Mouse (Mus musculus) cerebellum, postnatal 4 days (tissue): ENCODE measurements at regions not wholly inside any gene's neighbourhood (a gene's known extent, or its start where the extent isn't known, plus 50 kb on each side); places are given as distances from the start of the nearest gene placed in this dataset.
A peak's percentile ranks its signal among the peaks of the same experiment; 100 is the strongest.
"Not testable (repeated sequence)": the region's sequence is repeated elsewhere in the genome, so short reads cannot be mapped to it uniquely, and the experiment has no call there.

Source experiments
- DNase-seq, 2 experiments: peaks; one replicate each; pipeline ENCODE4 v3.0.0; 2022; ENCODE audit warnings: low spot score in 2 of 2, mixed read lengths in 1 of 2

DNA sequence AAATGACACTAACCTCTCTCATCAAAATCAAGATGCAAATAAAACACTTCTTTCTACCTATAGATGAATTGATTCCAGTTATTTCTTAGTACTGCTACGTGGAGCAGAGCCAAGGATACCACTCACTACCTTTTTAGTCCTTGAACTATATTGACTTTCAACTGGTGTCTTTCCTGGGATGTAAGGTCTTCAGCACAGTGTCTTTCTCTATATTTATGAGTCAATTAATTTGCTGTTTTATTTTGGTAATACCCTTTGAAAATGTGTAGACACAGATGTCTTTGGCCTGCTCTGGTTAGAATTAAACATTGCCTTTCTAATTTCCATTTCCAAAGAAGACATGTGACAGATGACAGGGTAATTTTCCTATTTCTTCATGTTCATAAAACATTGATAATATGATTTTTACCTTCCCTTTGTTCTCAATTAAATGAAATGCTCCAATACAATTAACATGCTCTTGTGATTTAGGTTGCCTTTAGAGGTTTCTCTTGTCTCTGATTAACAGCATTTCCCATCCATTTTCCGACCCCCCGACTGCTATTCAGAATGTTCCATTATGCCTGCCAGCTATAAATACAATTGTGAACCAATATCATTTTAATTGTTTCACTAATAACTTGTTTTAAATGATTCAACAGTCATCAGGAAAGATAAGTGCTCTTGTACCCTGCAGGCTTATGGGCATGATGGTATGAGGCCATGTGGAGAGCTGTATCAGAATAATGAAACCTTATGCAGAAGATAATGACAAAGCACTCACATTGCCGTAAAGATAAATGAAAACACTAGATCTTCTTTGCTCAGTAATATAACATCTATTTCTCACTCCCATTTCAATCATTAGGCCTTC is 266.2 kb upstream of the 1700008P02Rik start:
- no peak for DNase-seq

DNA sequence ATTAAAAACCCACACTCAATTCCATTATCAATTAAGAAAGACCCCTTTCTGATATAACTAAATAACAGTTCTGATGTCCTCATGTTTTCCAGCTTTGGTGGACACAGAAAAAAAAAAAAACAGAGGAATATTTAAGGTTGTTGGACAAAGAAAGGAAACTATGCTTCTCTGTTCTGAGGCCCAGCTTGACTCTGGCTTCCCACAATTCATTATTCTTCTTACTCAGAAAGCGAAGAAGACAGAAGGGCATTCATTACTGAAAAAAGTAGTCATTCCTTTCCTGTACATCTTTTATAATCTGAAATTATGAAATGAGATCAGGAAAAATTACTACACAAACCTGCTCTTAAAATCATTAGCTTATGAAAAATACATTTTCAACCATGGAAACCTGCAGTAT is 263.2 kb upstream of the 1700008P02Rik start:
- DNase-seq = no peak

DNA sequence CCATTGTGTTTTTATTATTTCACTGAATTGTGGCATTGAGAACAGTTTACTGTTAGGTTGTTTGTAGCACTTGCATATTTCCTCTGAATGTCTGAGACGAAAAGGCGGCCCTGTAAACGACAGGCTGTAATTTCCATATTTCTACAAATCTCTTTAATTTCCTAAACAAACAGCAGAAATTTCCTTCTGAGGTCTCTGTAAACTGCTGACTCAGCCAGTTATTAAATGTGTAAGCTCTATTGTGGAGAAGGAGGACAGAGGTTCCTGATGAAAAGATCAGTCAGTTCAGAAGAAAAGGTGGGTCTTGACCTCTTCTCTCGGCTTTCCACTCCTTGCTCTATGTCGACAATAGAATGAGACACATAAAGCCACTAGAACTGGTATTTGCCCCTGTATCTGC is 256.0 kb upstream of the 1700008P02Rik start:
- no peak for DNase-seq

DNA sequence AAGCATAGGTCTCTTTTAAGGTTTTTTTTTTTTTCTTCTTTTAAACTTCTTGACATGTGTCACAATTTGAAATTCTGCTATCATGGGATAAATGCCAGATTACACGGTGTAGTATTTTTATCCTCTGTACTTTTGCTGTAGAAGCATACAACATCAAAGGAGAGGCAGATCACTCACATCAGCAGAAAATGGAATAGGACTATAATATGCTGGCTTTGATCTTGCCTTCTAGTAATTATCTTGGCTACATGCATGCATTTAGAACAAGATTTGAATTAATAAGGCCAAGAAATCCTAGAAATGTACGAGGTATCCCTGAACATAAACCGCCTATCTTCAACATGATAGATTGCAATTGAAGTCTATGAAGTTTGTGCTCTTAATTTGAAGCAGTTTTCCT is 251.9 kb upstream of the 1700008P02Rik start:
- no peak for DNase-seq

DNA sequence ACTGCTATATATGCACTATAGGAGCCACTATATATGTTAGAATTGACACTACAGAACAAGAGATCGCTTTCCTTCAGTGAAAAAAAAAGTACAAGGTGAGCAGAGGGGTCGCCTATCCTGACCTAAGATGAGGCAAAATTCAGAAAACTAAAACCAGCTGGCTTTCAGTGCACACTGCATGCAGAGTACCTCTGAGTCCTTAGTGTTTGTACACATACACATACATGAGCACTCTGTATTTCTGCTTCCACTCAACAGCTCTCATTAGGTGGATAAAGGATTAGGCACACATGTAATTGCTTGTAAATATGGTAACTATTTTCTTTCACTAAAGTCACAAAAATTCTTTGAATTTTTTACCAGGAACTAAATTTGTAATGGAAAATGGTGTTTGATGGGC is 251.5 kb upstream of the 1700008P02Rik start:
- no peak for DNase-seq

DNA sequence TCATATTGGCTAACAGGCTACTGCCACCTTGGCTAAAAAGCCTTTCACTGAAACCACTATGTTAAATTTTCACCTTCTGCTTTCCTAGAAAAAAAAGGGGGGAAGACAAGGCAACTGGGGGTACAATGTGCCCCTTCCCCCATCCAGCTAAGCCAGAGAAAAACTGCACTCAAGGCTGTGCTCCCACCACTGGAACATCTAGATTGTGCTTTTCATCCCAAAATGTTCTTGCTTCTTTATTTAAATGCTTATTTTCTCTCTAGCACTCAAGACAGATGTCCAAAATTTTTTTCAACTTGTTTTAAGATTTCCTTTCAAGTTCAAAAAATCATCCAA is 245.9 kb upstream of the 1700008P02Rik start:
- no peak for DNase-seq

DNA sequence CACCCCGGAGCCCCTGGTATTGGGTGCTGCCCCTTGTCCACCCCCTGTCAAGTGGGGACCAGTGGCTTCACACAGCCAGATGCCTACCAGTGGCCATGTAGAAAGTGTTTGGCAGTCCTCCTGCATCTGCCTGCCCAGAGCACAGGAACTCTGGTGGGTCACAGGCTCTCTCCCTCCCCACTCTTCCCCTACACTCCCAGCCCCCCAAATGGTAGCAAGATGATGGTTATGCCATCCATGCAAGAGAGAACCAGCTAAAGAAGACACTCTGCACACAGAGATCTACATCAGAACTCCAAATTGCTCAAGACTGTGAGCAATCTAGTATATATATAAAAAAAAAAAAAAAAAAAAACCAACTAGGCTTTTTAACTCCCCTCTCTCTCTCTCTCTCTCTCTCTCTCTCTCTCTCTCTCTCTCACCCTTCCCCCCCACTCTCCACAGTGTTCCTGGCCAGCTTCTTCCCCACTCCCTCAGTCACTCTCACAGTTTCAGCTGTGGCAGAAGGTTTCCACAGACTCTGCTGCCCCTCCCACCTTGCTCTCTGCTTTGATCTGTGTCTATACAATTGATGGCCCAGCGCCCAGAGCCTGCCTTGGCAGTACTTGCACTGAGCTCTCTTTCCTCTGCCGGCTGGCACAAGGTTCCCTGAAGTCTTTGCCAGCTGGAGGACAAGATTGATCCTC is 245.4 kb upstream of the 1700008P02Rik start:
- peak; percentile 31 to 65 for DNase-seq

DNA sequence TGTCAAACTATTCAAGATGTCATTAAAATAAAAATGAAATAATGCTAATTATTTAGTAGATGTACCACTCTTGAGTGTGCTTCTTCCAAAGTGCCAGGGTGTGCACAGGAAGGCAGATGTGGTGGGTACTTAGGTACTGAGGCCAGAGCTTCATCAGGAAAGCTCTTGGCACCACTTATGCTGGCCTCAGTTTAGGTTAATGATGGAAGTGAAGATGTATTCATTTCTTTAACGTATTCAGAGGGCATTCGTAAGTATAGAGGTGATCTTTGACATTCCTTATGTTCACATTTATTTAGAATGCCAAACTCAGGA is 239.6 kb upstream of the 1700008P02Rik start:
- no peak for DNase-seq

DNA sequence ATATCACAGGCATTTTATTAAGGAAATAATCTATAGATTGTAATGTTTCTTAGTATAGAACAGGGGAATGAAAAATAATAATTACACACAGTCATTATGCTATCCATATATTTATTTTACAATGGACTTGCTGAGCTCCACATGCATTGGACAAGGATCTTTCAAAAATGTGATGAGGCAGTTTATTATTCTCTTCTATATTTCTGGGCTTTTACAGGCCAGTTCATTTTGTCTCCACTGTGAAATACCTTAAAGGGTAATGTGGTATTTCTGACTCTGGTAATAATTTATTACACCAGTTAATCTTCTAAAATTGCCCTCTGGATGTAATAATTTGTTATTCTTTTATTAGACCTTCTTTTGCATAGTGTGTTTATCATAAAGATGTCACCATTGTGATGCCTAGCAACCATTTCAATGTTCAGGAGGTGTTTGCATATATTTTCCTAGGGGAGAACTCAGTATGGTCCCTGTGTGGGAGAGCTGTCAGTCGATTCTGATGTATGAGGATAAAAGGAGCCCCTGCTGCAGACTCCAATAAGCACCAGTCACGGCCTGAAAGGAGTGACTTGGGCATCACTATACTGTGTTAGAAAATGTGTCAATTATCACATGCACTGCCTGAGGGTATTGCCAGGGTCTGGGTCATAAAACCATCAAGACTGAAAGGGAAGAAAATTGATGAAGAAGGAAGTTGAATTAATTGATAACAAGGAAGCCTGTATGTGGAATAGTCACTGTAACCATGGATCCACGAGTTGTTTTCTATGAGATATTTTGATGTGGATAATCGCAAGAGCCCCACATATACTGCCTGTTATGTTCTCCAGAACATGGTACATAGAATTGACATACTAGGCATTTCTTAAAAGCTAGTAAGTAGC is 239.0 kb upstream of the 1700008P02Rik start:
- no peak for DNase-seq

DNA sequence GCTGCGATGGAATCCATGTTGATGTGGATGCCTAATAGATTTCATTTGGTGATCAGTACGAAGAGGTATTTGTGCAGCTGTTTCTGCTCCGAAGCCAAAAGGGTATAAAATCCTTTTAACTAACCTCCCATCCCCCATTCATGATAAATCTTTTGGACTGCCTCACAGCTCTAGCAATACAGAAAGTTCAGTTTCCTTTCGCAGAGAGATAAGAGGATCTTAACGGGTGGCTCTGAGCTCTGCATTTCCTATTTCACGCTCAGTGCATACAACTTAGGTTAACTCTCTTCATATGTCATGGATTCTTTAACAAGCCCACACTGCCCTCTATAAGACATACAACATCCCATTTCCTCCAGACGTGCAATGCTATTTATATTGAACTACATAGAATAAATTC is 199.1 kb upstream of the 1700008P02Rik start:
- DNase-seq = no peak

DNA sequence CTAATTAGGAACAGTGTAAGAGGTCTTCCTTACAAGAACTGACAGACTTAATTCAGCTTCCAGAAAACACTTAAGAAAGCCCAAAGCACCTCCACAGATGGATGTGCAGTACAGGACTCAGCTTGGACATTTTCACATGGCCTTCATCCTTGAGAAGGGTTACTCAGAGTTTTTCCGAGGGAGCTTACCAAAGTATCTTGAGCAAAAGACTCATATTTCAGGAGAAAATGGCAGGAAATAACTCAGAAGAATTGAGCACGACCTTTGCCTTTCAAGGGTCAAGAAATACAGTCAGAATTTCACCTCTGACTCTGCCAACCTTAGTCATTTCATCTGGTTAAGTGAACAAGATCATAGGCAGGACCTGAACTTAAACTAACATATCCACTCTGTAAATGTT is 192.1 kb upstream of the 1700008P02Rik start:
- DNase-seq = no peak

DNA sequence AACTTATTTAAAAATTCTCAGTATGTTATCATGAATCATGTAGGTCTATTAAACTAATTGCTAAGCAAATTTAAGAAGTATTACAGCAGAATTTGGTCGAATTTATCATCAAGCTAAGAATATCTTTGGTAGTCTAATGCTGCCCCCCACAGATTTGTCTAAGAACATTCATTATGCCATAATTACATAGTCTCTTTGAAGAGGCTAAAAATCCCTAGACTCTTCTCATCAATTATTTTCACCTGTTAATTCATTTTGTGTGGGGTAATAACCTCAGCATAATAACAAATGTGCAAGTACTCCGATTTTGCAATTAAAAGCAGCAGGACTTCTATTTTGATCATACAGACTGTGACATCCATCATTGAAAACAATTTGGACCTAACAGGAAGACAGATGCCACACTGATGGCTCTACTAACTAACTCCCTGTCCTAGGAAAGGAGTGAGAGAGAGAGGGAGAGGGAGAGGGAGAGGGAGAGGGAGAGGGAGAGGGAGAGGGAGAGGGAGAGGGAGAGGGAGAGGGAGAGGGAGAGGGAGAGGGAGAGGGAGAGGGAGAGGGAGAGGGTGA is 189.2 kb upstream of the 1700008P02Rik start:
- DNase-seq = no peak

DNA sequence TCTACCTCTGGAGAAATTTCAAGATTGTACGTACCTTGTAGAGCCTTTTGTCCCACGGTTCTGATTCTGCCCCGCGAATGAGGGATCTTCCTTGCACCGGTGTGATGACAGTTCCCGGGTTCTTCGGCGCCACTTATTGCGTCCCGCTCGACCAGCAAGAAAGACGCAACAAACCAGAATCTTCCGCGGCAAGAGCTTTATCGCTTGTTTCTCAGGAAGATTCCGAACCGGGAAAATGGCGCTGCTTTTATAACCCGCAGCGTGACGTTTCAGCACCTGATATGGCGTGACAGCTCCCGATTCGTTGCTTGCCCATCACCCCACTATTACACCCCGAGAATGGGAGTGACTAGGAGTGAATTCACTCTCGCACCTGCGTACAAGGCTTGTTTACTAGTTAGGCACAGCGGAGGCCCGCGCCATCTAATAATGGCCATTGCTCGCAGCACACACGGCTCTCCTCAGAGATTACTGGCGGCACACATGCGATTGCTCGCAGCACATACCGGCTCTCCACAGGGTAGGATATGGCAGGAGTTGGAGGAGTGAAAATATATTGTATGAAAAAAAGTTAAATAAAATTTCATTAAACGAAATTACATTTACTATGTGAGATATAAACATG is 180.0 kb upstream of the 1700008P02Rik start:
- not testable (repeated sequence) for DNase-seq

DNA sequence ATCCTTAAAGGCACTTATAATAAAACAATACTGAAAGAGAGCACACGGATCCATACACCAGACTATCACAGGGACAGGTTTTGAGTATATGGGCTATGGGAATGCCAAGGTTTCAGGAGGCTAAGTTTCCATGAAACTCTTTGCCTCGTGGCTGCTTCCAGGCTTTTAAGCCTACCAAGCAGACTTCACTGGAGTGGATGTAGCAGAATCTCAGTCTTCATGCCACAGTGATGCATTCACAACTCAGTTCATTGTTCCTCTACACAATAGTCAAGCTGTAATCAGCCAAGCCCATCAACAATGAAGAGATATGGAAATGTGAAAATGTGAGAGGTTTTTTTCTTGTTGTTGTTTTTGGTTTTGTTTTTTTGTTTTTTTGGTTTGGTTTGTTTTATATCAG is 148.3 kb upstream of the 1700008P02Rik start:
- DNase-seq = no peak

DNA sequence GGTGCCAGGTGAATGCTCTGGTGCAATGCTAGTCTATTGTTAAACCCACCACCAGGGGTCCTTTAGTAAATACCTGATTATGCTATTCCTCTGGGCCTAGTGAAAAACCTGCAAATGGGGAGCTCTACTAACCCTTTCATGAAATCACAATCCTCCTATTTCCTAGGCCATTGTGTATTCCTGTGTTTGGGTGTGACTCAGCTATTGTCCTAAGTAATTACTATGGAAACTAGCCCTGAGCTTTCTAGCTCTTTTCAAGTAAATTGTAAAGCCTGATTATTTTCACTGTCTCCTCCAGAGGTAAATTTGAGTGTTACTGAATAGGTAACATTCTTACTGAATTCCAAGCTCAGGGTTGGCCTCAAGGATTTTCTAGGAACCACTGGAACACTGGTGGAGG is 147.8 kb upstream of the 1700008P02Rik start:
- DNase-seq = not testable (repeated sequence)

DNA sequence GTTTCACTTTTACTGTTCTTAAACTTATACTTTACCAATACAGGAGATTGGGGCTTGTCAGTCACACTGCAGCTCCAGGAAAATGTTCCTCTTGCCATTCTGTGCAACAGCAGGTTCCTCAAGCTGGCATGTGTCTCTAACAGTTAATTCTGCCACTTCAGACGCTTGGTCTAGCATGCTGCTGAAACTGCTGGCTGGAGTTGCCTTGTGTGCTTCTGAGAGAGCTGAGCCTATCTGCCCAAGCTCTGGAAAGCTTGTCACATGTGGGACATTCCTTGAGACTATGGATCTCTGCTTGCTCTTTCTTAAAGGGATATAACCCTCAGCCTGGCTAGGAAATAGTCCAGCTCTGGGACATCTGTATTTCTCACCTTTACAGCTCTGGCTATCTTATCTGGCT is 138.9 kb upstream of the 1700008P02Rik start:
- DNase-seq = no peak

DNA sequence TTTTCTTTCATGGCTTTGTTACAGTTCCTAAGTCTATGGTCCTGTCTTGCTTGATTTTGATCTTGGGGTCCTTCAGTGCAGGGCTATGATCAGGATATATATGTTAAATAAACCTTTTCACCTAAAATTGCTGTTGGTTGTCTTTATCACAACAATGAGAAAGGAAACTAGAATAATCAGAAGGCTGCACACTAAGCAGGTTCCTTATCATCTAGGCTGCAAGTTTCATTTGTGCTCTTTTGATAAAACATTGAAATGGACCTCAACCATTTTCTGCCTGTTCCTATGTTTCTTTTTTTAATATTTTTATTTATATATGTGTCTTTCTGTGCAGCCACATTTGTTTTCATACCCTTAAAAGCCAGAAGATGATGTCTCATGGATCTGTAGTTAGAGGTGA is 137.3 kb upstream of the 1700008P02Rik start:
- DNase-seq = no peak

DNA sequence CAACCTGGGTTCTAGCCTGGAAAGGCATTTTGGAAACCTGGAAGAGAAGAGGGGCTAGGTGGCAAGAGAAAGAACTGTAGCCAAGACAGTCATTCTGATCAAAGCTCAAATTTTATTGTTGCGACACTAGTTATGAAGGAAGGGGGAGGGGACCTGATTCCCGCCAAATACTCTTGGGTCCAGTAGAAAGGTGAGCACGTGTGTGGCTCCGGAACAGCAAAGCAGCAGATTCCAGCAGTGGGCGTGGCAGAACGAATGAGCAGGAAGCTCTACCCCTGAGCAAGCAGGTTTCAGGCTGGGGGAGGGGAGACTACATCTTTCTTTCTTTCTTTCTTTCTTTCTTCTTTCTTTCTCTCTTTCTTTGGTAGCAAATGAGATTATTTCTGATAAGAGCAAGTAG is 130.5 kb upstream of the 1700008P02Rik start:
- not testable (repeated sequence) for DNase-seq

DNA sequence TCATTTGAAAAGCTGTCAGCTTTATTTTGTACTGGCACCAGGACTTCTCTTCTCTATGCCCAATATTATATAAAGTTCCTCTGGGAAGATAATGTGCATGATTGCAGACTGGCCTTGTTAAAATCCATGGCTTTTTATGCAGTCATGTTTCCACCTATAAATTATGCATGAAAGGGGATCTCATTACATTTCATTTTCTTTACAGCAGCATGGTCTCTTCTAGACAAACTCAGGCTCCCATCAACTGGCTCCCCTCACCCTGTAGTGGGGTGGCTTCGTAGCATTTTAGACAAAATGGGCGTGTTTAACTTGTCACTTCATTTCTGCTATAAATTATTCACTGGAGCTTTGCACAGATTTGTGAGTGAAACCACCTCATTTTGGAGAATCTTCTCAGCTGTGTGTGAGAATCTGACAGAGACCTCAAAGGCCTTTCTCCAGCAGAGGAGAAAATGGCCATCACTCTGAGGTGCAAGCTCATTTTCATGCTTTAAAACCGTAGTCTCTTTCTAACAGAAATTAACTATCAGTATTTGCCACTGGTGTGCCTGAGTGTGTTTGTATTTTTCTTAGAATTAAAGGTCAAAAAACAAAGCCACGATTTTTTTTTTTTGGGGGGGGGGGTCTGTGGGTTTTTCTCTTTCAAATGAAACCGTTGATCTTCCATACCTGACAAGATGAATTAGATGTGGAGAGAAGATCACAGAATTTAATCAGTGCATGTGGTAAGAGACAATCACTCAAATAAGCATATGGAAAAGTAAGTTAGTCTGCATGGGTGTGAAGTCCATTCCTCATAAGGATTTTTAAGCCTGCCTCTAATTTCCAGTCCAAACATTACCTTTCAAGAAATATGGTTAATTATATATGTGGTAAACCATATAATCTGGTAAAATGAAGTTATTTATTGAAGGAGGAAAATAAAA is 111.4 kb upstream of the 1700008P02Rik start:
- DNase-seq = no peak

DNA sequence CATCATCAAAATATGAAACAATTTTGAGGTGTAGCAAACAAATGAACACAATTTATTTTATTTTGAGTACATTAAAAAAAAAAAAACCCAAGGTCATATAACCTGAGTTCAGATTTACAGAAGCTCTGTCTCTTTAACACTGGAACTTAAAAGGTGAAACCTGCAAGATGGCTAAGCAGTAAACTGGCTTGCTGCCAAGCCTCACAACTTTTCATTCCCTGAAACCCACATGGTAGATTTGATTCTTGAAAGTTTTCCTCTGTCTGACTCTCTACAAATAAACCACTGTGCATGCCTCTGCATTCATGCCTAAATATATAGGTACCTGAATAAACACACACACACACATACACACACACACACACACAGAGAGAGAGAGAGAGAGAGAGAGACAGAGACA is 109.8 kb upstream of the 1700008P02Rik start:
- no peak for DNase-seq

DNA sequence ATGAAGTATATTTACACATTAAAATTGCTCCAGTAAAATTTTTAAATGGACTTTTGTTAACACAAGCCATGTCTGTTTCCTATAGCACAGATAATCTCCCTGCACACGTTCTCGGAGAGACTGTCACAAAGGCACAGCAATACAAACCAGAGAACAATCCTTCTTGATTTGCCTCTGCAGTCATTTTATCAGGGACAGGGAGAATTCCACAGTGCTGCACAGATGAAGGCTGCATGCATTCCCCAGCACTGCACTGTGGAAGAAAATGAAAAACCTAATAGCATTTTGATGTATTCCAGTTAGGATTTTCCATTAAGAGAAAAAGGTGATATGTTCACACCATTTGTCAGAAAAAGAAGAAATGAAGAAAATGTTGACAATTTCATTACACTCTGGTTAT is 63.4 kb upstream of the 1700008P02Rik start:
- no peak for DNase-seq
